7 mouse cellular contexts compared by ENCODE assay signal in genomic region chr4:106329171-106329570, GRCm38 (mm10). TPM values are rescaled to one million over a fixed set of nuclear protein-coding genes. Genes with fewer than 3 reads are reported as not detected.
DNase-seq lines count a peak whose midpoint lies in the region; ATAC-seq and TF ChIP-seq lines count a peak whose summit lies in the region.
"Not testable (repeated sequence)": the region's sequence is repeated elsewhere in the genome, so short reads cannot be mapped to it uniquely, and the experiment has no call there.

No protein-coding gene starts in this region.

- not testable (repeated sequence) for H3K4me3 ChIP-seq in gastrocnemius, adult 2 months; liver, adult 2 months (ENCODE audit: insufficient read depth, low read depth, low read length); liver, embryonic 15.5 days (replicated peaks)

- not testable (repeated sequence) for H3K36me3 ChIP-seq in liver, adult 2 months (ENCODE audit: control insufficient read depth, insufficient read depth, low read length); liver, embryonic 15.5 days (replicated peaks)

- H3K4me2 ChIP-seq in liver, embryonic 15.5 days = not testable (repeated sequence)

- peaks cover 26% of the 10 kb centered on the region for H3K4me1 ChIP-seq in liver, adult 2 months (ENCODE audit: control insufficient read depth, insufficient read depth, low read length)
- peaks cover 77% of the 10 kb centered on the region for H3K4me1 ChIP-seq in liver, embryonic 15.5 days (replicated peaks)

- peak; percentile 62 for DNase-seq in CD4-positive, CD25-positive, alpha-beta regulatory T cell, adult 2 months (ENCODE audit: low read depth, low spot score)
- peak; percentile 47 for DNase-seq in R1 (ENCODE audit: low read depth, low spot score)
- not testable (repeated sequence) for DNase-seq in gastrocnemius, adult 2 months
- peak; percentile 30 for DNase-seq in liver, adult 2 months (ENCODE audit: extremely low read depth, low read depth, low spot score)
- peak; percentile 46 for DNase-seq in naive thymus-derived CD4-positive, alpha-beta T cell, adult 2 months (ENCODE audit: low read depth)

- H3K9me3 ChIP-seq in liver, embryonic 15.5 days (replicated peaks) = not testable (repeated sequence)

- TF ChIP-seq CTCF in gastrocnemius, adult 2 months (IDR thresholded peaks at IDR 0.05) = peak; percentile 11; the same call in 1 of the 2 replicates
- not testable (repeated sequence) for TF ChIP-seq CTCF in liver, adult 2 months (IDR thresholded peaks at IDR 0.05; ENCODE audit: low read depth, low read length)

- not testable (repeated sequence) for H3K27me3 ChIP-seq in liver, adult 2 months (ENCODE audit: control insufficient read depth, insufficient read depth, low read length); liver, embryonic 15.5 days

- intact Hi-C loops in gastrocnemius, adult 2 months (cut with DNase I) = not testable (repeated sequence)

- not testable (repeated sequence) for H3K27ac ChIP-seq in gastrocnemius, adult 2 months; liver, adult 2 months (replicated peaks; ENCODE audit: insufficient read depth, low read depth, low read length)
- peak overlapping the region; percentile 64 for H3K27ac ChIP-seq in liver, embryonic 15.5 days (replicated peaks)

- ATAC-seq in inflammation-experienced regulatory T-cells, adult 6 months = peak; percentile 41
- not testable (repeated sequence) for ATAC-seq in liver, embryonic 15.5 days (ENCODE audit: insufficient read depth)

- TF ChIP-seq POLR2A in liver, adult 2 months (IDR thresholded peaks at IDR 0.05; ENCODE audit: extremely low read depth, insufficient read depth, low read length) = not testable (repeated sequence)

- WGBS in liver, adult 2 months = 58% methylated on average over 6 of the region's 6 CpGs
- WGBS in liver, embryonic 15.5 days (ENCODE audit: insufficient replicate concordance) = 71% methylated on average over 6 of the region's 6 CpGs

- H3K79me2 ChIP-seq in liver, adult 2 months (ENCODE audit: control insufficient read depth, insufficient read depth, low read length) = peaks cover 24% of the 10 kb centered on the region; the same call in 1 of the 2 replicates

- H3K9ac ChIP-seq in liver, adult 2 months (ENCODE audit: low read depth, low read length); liver, embryonic 15.5 days: not testable (repeated sequence)

RNA-seq across cellular contexts. Expression of gene Usp24, which starts 13.2 kb away (rescaled TPM):
- 10 to 100 TPM; 62.5 to 69.2 TPM for total RNA-seq in gastrocnemius, adult 2 months (2021)
- polyA plus RNA-seq in inflammation-experienced regulatory T-cells, adult 6 months (2017; shearing (Covaris generic)) = 10 to 100 TPM in 2 of 3 experiments, 1 to 10 TPM in 1; 5.2 to 11.9 (median 10.6) TPM
- total RNA-seq in liver, adult 2 months (2014; rRNA removed) = 28.8 and 31.0 TPM in 2 replicates
- 6.9 and 8.1 TPM in 2 replicates for polyA plus RNA-seq in liver, adult 2 months (2012; rRNA removed)
- 5.1 and 6.2 TPM in 2 replicates for polyA plus RNA-seq in liver, embryonic 15.5 days (2015; fragmentation: Nextera tagmentation; extraction: Ambion mirVana)
